Mouse (Mus musculus): ENCODE results near the gene Cd93.

DNA sequence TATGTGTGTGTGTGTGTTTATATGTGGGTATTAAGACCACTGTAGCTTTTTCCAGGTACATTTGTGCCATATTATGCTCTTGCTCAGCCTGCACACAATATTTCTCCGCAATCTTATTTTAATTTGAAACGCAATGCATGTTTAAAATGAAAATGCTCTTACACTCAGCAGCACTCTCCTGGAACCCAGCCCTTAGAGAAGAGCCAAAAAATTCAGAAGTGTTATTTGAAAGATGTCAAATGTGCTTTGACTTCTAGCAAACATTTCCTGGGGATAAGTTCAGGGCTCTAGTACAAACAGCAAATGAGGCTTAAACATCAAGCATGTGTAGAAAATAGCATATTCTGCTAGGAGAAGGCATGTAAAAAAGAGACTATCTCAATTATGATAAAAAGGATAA is 23.6 kb downstream of the Cd93 start:
- TF ChIP-seq CTCF (IDR thresholded peaks at IDR 0.05; ENCODE audit: control insufficient read depth, insufficient read depth, insufficient read length) (no peak), MAX (IDR thresholded peaks at IDR 0.05) (no peak), USF1 (IDR thresholded peaks at IDR 0.05; ENCODE audit: low read depth) (no peak), MYOD1 (IDR thresholded peaks at IDR 0.05; ENCODE audit: control insufficient read depth, insufficient read length, low read depth) (no peak), CEBPB (IDR thresholded peaks at IDR 0.05; ENCODE audit: low read depth) (no peak), FOSL1 (IDR thresholded peaks at IDR 0.05; ENCODE audit: insufficient read depth, low read length, poor library complexity, severe bottlenecking) (no peak)

Data from C2C12 (cell line).